Mouse (Mus musculus): ENCODE data around the gene Rbm39. TPM values are rescaled to one million over a fixed set of nuclear protein-coding genes. Genes with fewer than 3 reads are reported as not detected.
A peak's percentile ranks its signal among the peaks of the same experiment; 100 is the strongest.
"Not testable (repeated sequence)": the region's sequence is repeated elsewhere in the genome, so short reads cannot be mapped to it uniquely, and the experiment has no call there.

Rbm39 gene
- total RNA-seq (2021): 100 to 1,000 TPM in 1 of 2 experiments, 10 to 100 TPM in 1; 89.8 to 104 TPM
- long read RNA-seq, experiment 1, transcript Rbm39-203 (17 exons, 2,810 nt): major isoform, 44 of 139 reads
- long read RNA-seq, experiment 1, transcript Rbm39-225 (18 exons, 2,120 nt): minor isoform, 6 of 139 reads
- long read RNA-seq, experiment 1, transcript Rbm39-201 (17 exons, 2,711 nt): major isoform, 44 of 139 reads
- long read RNA-seq, experiment 1, partial matches to known transcripts: 9 of 139 reads
- long read RNA-seq, experiment 1, other reads (novel, unspliced or antisense): 33 of 139 reads
- long read RNA-seq, experiment 2, transcript Rbm39-201 (17 exons, 2,711 nt): minor isoform, 27 of 105 reads
- long read RNA-seq, experiment 2, transcript Rbm39-203 (17 exons, 2,810 nt): major isoform, 32 of 105 reads
- long read RNA-seq, experiment 2, partial matches to known transcripts: 5 of 105 reads
- long read RNA-seq, experiment 2, other reads (novel, unspliced or antisense): 37 of 105 reads

GRCm38 (mm10) chr2:156180094-156180821, at the start of gene Rbm39:
Gene Rbm39 (minus strand): TSS chr2:156180238.
- DNase-seq (ENCODE audit: low spot score): peak; percentile 100

- DNase-seq (ENCODE audit: low spot score): no peak
Measured at GRCm38 (mm10) chr2:156229171-156229570, 49.1 kb upstream of the Rbm39 start.

GRCm38 (mm10) chr2:156227689-156228088, 47.7 kb upstream of the Rbm39 start:
- DNase-seq (ENCODE audit: low spot score): no peak

GRCm38 (mm10) chr2:156224043-156224442, 44.0 kb upstream of the Rbm39 start:
- DNase-seq (ENCODE audit: low spot score): no peak

- no peak for DNase-seq (ENCODE audit: low spot score)
Measured at GRCm38 (mm10) chr2:156222100-156222499, 42.1 kb upstream of the Rbm39 start.

GRCm38 (mm10) chr2:156217786-156218185, 37.7 kb upstream of the Rbm39 start:
- DNase-seq (ENCODE audit: low spot score): no peak

GRCm38 (mm10) chr2:156203917-156204316, 23.9 kb upstream of the Rbm39 start:
- DNase-seq (ENCODE audit: low spot score): no peak

GRCm38 (mm10) chr2:156202848-156203437, 22.9 kb upstream of the Rbm39 start:
- DNase-seq (ENCODE audit: low spot score): peak; percentile 79

- DNase-seq (ENCODE audit: low spot score): no peak
Measured at GRCm38 (mm10) chr2:156201486-156201885, 21.4 kb upstream of the Rbm39 start.

GRCm38 (mm10) chr2:156199944-156200343, 19.9 kb upstream of the Rbm39 start:
- DNase-seq (ENCODE audit: low spot score): no peak

- DNase-seq (ENCODE audit: low spot score): no peak
Measured at GRCm38 (mm10) chr2:156197129-156197911, 17.3 kb upstream of the Rbm39 start.

- peak; percentile 98 for DNase-seq (ENCODE audit: low spot score)
Measured at GRCm38 (mm10) chr2:156196302-156197128, 16.5 kb upstream of the Rbm39 start, which contains the start of gene Phf20. Gene Phf20 (plus strand): TSS chr2:156196466.

- no peak for DNase-seq (ENCODE audit: low spot score)
Measured at GRCm38 (mm10) chr2:156194571-156194970, 14.5 kb upstream of the Rbm39 start.

GRCm38 (mm10) chr2:156193066-156193862, 13.2 kb upstream of the Rbm39 start:
- no peak for DNase-seq (ENCODE audit: low spot score)

GRCm38 (mm10) chr2:156192068-156192467, 12.0 kb upstream of the Rbm39 start:
- no peak for DNase-seq (ENCODE audit: low spot score)

GRCm38 (mm10) chr2:156191540-156191939, 11.5 kb upstream of the Rbm39 start:
- DNase-seq (ENCODE audit: low spot score): no peak

- DNase-seq (ENCODE audit: low spot score): no peak
Measured at GRCm38 (mm10) chr2:156190004-156190896, 10.2 kb upstream of the Rbm39 start.

- DNase-seq (ENCODE audit: low spot score): not testable (repeated sequence)
Measured at GRCm38 (mm10) chr2:156189241-156189640, 9.2 kb upstream of the Rbm39 start.
